Mouse (Mus musculus) neural tube, embryonic 14.5 days (tissue): ENCODE results near the gene Xbp1. TPM values are rescaled to one million over a fixed set of nuclear protein-coding genes. Genes with fewer than 3 reads are reported as not detected.

ENCODE experiments used
- ATAC-seq: fragments of 200-750 bp; cut with Nextera tagmentation; 2 replicates; pipeline ENCODE4 v1.8.0; 2017; ENCODE audit warnings: low read depth, mild to moderate bottlenecking, moderate TSS enrichment, moderate library complexity
- H3K27ac ChIP-seq: fragments of 300-500 bp; sonication (generic); 2 replicates; pipeline ENCODE4 v1.5.1; 2014; ENCODE audit warnings: low read depth, mild to moderate bottlenecking, control low read depth, low read length, moderate library complexity, mixed read lengths
- H3K27me3 ChIP-seq: fragments of 300-500 bp; sonication (generic); 2 replicates; pipeline ENCODE4 v1.6.1; 2014; ENCODE audit warnings: low read length; ENCODE audit not compliant: control insufficient read depth, insufficient read depth
- H3K36me3 ChIP-seq: fragments of 300-500 bp; sonication (generic); 2 replicates; pipeline ENCODE4 v1.6.1; 2014; ENCODE audit warnings: low read length, mixed read lengths; ENCODE audit not compliant: control insufficient read depth, insufficient read depth
- H3K4me1 ChIP-seq: fragments of 300-500 bp; sonication (generic); 2 replicates; pipeline ENCODE4 v1.6.1; 2014; ENCODE audit warnings: low read length; ENCODE audit not compliant: control insufficient read depth, insufficient read depth
- H3K4me2 ChIP-seq: fragments of 300-500 bp; sonication (generic); 2 replicates; pipeline ENCODE4 v1.6.1; 2014; ENCODE audit warnings: mild to moderate bottlenecking, low read depth, low read length, control low read depth
- H3K4me3 ChIP-seq: fragments of 300-500 bp; sonication (generic); 2 replicates; pipeline ENCODE4 v1.5.1; 2014; ENCODE audit warnings: low read depth, low read length, control low read depth, mixed read lengths
- H3K9ac ChIP-seq: fragments of 300-500 bp; sonication (generic); replicated peaks from 2 replicates; pipeline ENCODE4 v1.6.1; 2014; ENCODE audit warnings: low read depth, mild to moderate bottlenecking, control low read depth, low read length, mixed read lengths
- H3K9me3 ChIP-seq: fragments of 300-500 bp; sonication (generic); 2 replicates; pipeline ENCODE4 v1.6.1; 2016; ENCODE audit warnings: low read length; ENCODE audit not compliant: control insufficient read depth
- WGBS: fragments of 180-500 bp; shearing (Covaris S2); extraction: QIAGEN DNeasy Blood & Tissue Kit; methylation state at CpG from one replicate; pipeline ENCODE4 v1.1.7; 2014; 5-methylcytosine and 5-hydroxymethylcytosine counted together
- polyA plus RNA-seq: library from polyadenylated mRNA; unstranded; fragments of >200 nt; fragmentation: Nextera tagmentation; extraction: Ambion mirVana; gene quantifications from 2 replicates; pipeline ENCODE4 v1.2.1, GENCODE M21; 2014

Xbp1 gene
- polyA plus RNA-seq, 1 experiment from 2014 or later, result 131 TPM

- WGBS, result 90% methylated on average over 3 of the region's 3 CpGs
- ATAC-seq, result no peak
- H3K4me3 ChIP-seq, result no peak overlapping the region
Measured at GRCm38 (mm10) chr11:5546693-5547092, 26.2 kb downstream of the Xbp1 start.

GRCm38 (mm10) chr11:5551430-5551829 is 31.0 kb downstream of the Xbp1 start:
- H3K4me2 ChIP-seq, result no peak overlapping the region
- no peaks in the 10 kb centered on the region for H3K4me1 ChIP-seq
- H3K27ac ChIP-seq, result no peak overlapping the region
- no peak for ATAC-seq
- 91% methylated on average over 5 of the region's 5 CpGs for WGBS
- H3K36me3 ChIP-seq, result no peaks in the 10 kb centered on the region
- no peak overlapping the region for H3K9ac ChIP-seq
- no peaks in the 10 kb centered on the region for H3K9me3 ChIP-seq
- H3K4me3 ChIP-seq, result no peak overlapping the region
- H3K27me3 ChIP-seq, result no peaks in the 10 kb centered on the region

More at GRCm38 (mm10) chr11:5546693-5547092, 26.2 kb downstream of the Xbp1 start:
- no peaks in the 10 kb centered on the region for H3K4me1 ChIP-seq
- no peaks in the 10 kb centered on the region for H3K9me3 ChIP-seq
- H3K27me3 ChIP-seq, result no peaks in the 10 kb centered on the region
- H3K4me2 ChIP-seq, result no peak overlapping the region
- no peak overlapping the region for H3K9ac ChIP-seq
- H3K36me3 ChIP-seq, result no peaks in the 10 kb centered on the region
- H3K27ac ChIP-seq, result no peak overlapping the region

GRCm38 (mm10) chr11:5551931-5552330 is 31.5 kb downstream of the Xbp1 start:
- WGBS, result 74% methylated on average over 1 of the region's 1 CpGs
- H3K27me3 ChIP-seq, result no peaks in the 10 kb centered on the region
- no peaks in the 10 kb centered on the region for H3K9me3 ChIP-seq
- no peak overlapping the region for H3K27ac ChIP-seq
- H3K9ac ChIP-seq, result no peak overlapping the region
- ATAC-seq, result no peak
- no peak overlapping the region for H3K4me3 ChIP-seq
- H3K4me1 ChIP-seq, result no peaks in the 10 kb centered on the region
- H3K4me2 ChIP-seq, result no peak overlapping the region
- no peaks in the 10 kb centered on the region for H3K36me3 ChIP-seq

GRCm38 (mm10) chr11:5560273-5560672 is 39.8 kb downstream of the Xbp1 start:
- H3K36me3 ChIP-seq, result no peaks in the 10 kb centered on the region
- no peaks in the 10 kb centered on the region for H3K4me1 ChIP-seq
- H3K27me3 ChIP-seq, result no peaks in the 10 kb centered on the region
- WGBS, result 88% methylated on average over 3 of the region's 3 CpGs
- H3K9me3 ChIP-seq, result no peaks in the 10 kb centered on the region
- no peak overlapping the region for H3K4me3 ChIP-seq
- H3K4me2 ChIP-seq, result no peak overlapping the region
- no peak for ATAC-seq
- H3K9ac ChIP-seq, result no peak overlapping the region
- no peak overlapping the region for H3K27ac ChIP-seq

- Histone ChIP-seq H3K4me2 (no peak overlapping the region), H3K27ac (no peak overlapping the region), H3K4me3 (no peak overlapping the region), H3K9ac (no peak overlapping the region), H3K36me3 (no peaks in the 10 kb centered on the region), H3K4me1 (no peaks in the 10 kb centered on the region), H3K9me3 (no peaks in the 10 kb centered on the region), H3K27me3 (no peaks in the 10 kb centered on the region)
- 40% methylated on average over 9 of the region's 9 CpGs for WGBS
- ATAC-seq, result no peak
Measured at GRCm38 (mm10) chr11:5562625-5563268, 42.3 kb downstream of the Xbp1 start.

- Histone ChIP-seq H3K9me3 (no peaks in the 10 kb centered on the region), H3K27me3 (no peaks in the 10 kb centered on the region), H3K4me2 (no peak overlapping the region), H3K27ac (no peak overlapping the region), H3K36me3 (no peaks in the 10 kb centered on the region), H3K4me1 (no peaks in the 10 kb centered on the region), H3K4me3 (no peak overlapping the region), H3K9ac (no peak overlapping the region)
- ATAC-seq, result no peak
- 71% methylated on average over 6 of the region's 6 CpGs for WGBS
Measured at GRCm38 (mm10) chr11:5563898-5564297, 43.4 kb downstream of the Xbp1 start.

- Histone ChIP-seq H3K27me3 (no peaks in the 10 kb centered on the region), H3K9me3 (no peaks in the 10 kb centered on the region), H3K27ac (no peak overlapping the region), H3K4me3 (no peak overlapping the region), H3K4me2 (no peak overlapping the region), H3K4me1 (no peaks in the 10 kb centered on the region), H3K9ac (no peak overlapping the region), H3K36me3 (no peaks in the 10 kb centered on the region)
- 82% methylated on average over 3 of the region's 3 CpGs for WGBS
- ATAC-seq, result no peak
Measured at GRCm38 (mm10) chr11:5565596-5565995, 45.1 kb downstream of the Xbp1 start.

GRCm38 (mm10) chr11:5566506-5566905 is 46.0 kb downstream of the Xbp1 start:
- 69% methylated on average over 2 of the region's 2 CpGs for WGBS
- H3K4me1 ChIP-seq, result no peaks in the 10 kb centered on the region
- no peak for ATAC-seq
- no peak overlapping the region for H3K9ac ChIP-seq
- no peaks in the 10 kb centered on the region for H3K36me3 ChIP-seq
- H3K9me3 ChIP-seq, result no peaks in the 10 kb centered on the region
- no peak overlapping the region for H3K27ac ChIP-seq
- no peaks in the 10 kb centered on the region for H3K27me3 ChIP-seq
- H3K4me3 ChIP-seq, result no peak overlapping the region
- no peak overlapping the region for H3K4me2 ChIP-seq

- no peaks in the 10 kb centered on the region for H3K27me3 ChIP-seq
- H3K27ac ChIP-seq, result no peak overlapping the region
- H3K4me2 ChIP-seq, result no peak overlapping the region
- H3K9ac ChIP-seq, result no peak overlapping the region
- H3K9me3 ChIP-seq, result no peaks in the 10 kb centered on the region
- H3K4me3 ChIP-seq, result no peak overlapping the region
- 97% methylated on average over 6 of the region's 6 CpGs for WGBS
- ATAC-seq, result no peak
- no peaks in the 10 kb centered on the region for H3K36me3 ChIP-seq
- H3K4me1 ChIP-seq, result no peaks in the 10 kb centered on the region
Measured at GRCm38 (mm10) chr11:5567654-5568053, 47.2 kb downstream of the Xbp1 start.
